Mouse (Mus musculus): ENCODE results near the gene Mrpl47.
A peak's percentile ranks its signal among the peaks of the same experiment; 100 is the strongest.
"Not testable (repeated sequence)": the region's sequence is repeated elsewhere in the genome, so short reads cannot be mapped to it uniquely, and the experiment has no call there.

The Mrpl47 gene

GRCm38 (mm10) chr3:32708052-32708367 lies 29.4 kb downstream of the Mrpl47 start:
- no peak for DNase-seq (ENCODE audit: low read depth, low spot score)

GRCm38 (mm10) chr3:32705647-32706348 lies 31.6 kb downstream of the Mrpl47 start, which contains the start of gene Actl6a:
Actl6a (plus strand) TSS chr3:32706298.
- not testable (repeated sequence) for DNase-seq (ENCODE audit: low read depth, low spot score)

GRCm38 (mm10) chr3:32704632-32705031 lies 32.8 kb downstream of the Mrpl47 start:
- DNase-seq (ENCODE audit: low read depth, low spot score), result not testable (repeated sequence)

GRCm38 (mm10) chr3:32704021-32704420 lies 33.4 kb downstream of the Mrpl47 start:
- DNase-seq (ENCODE audit: low read depth, low spot score), result not testable (repeated sequence)

- peak; percentile 70 for DNase-seq (ENCODE audit: low read depth, low spot score)
Measured at GRCm38 (mm10) chr3:32698228-32698863, 39.1 kb downstream of the Mrpl47 start.

- peak; percentile 51 for DNase-seq (ENCODE audit: low read depth, low spot score)
Measured at GRCm38 (mm10) chr3:32695583-32695980, 41.8 kb downstream of the Mrpl47 start.

- DNase-seq (ENCODE audit: low read depth, low spot score), result no peak
Measured at GRCm38 (mm10) chr3:32694737-32695582, 42.4 kb downstream of the Mrpl47 start.

- no peak for DNase-seq (ENCODE audit: low read depth, low spot score)
Measured at GRCm38 (mm10) chr3:32694211-32694610, 43.2 kb downstream of the Mrpl47 start.

- no peak for DNase-seq (ENCODE audit: low read depth, low spot score)
Measured at GRCm38 (mm10) chr3:32691841-32692240, 45.6 kb downstream of the Mrpl47 start.

GRCm38 (mm10) chr3:32690901-32691300 lies 46.5 kb downstream of the Mrpl47 start:
- DNase-seq (ENCODE audit: low read depth, low spot score), result no peak

GRCm38 (mm10) chr3:32690008-32690407 lies 47.4 kb downstream of the Mrpl47 start:
- DNase-seq (ENCODE audit: low read depth, low spot score), result no peak

- DNase-seq (ENCODE audit: low read depth, low spot score), result no peak
Measured at GRCm38 (mm10) chr3:32689567-32689999, 47.8 kb downstream of the Mrpl47 start.

GRCm38 (mm10) chr3:32687156-32687555 lies 50.2 kb downstream of the Mrpl47 start:
- no peak for DNase-seq (ENCODE audit: low read depth, low spot score)

GRCm38 (mm10) chr3:32686537-32686936 lies 50.9 kb downstream of the Mrpl47 start:
- DNase-seq (ENCODE audit: low read depth, low spot score), result no peak

GRCm38 (mm10) chr3:32684631-32685030 lies 52.8 kb downstream of the Mrpl47 start:
- DNase-seq (ENCODE audit: low read depth, low spot score), result no peak

GRCm38 (mm10) chr3:32682910-32683531 lies 54.4 kb downstream of the Mrpl47 start:
- DNase-seq (ENCODE audit: low read depth, low spot score), result no peak

- no peak for DNase-seq (ENCODE audit: low read depth, low spot score)
Measured at GRCm38 (mm10) chr3:32676393-32676792, 61.0 kb downstream of the Mrpl47 start.
